Mouse (Mus musculus) MEL (cell line): ENCODE data around the gene Fcamr. TPM values are rescaled to one million over a fixed set of nuclear protein-coding genes. Genes with fewer than 3 reads are reported as not detected.

Experiments used
- DNase-seq: peaks from one replicate; pipeline ENCODE4 v3.0.0; 2011; ENCODE audit warnings: low read depth, low spot score
- H3K27ac ChIP-seq: 2 replicates; pipeline ENCODE4 v1.5.1; 2012; ENCODE audit warnings: low read depth, mild to moderate bottlenecking, control low read depth, low read length, moderate library complexity; ENCODE audit not compliant: control insufficient read depth
- H3K27me3 ChIP-seq, 2 experiments: fragments of 150-350 bp in 1 of 2; sonication (generic) in 1 of 2; 2 replicates each; pipeline ENCODE4 v1.6.1; 2012; ENCODE audit warnings: low read length in 2 of 2, mild to moderate bottlenecking in 2 of 2, improper control_type of control experiment in 1 of 2, moderate library complexity in 1 of 2; ENCODE audit not compliant: insufficient read depth in 2 of 2, control insufficient read depth in 1 of 2
- H3K36me3 ChIP-seq, 2 experiments: 2 replicates each; pipeline ENCODE4 v1.6.1; 2012 to 2014; ENCODE audit warnings: low read length in 2 of 2, improper control_type of control experiment in 1 of 2, inconsistent platforms in 1 of 2, mild to moderate bottlenecking in 1 of 2; ENCODE audit not compliant: insufficient read depth in 2 of 2, control insufficient read depth in 1 of 2
- H3K4me1 ChIP-seq, 2 experiments: fragments of 150-350 bp in 1 of 2; sonication (generic) in 1 of 2; 2 replicates each; pipeline ENCODE4 v1.6.1; 2012; ENCODE audit warnings: low read length in 2 of 2, improper control_type of control experiment in 1 of 2, mild to moderate bottlenecking in 1 of 2; ENCODE audit not compliant: insufficient read depth in 2 of 2, control insufficient read depth in 1 of 2
- H3K4me3 ChIP-seq, 2 experiments: fragments of 150-350 bp in 1 of 2; sonication (generic) in 1 of 2; 2 replicates each; pipeline ENCODE4 v1.5.1; 2012; ENCODE audit warnings: low read depth in 2 of 2, low read length in 2 of 2, mild to moderate bottlenecking in 2 of 2, moderate library complexity in 2 of 2, control low read depth in 1 of 2, improper control_type of control experiment in 1 of 2; ENCODE audit not compliant: control insufficient read depth in 1 of 2, insufficient read depth in 1 of 2
- H3K79me2 ChIP-seq: 2 replicates; pipeline ENCODE4 v1.6.1; 2012; ENCODE audit warnings: mild to moderate bottlenecking, low read length, moderate library complexity; ENCODE audit not compliant: control insufficient read depth, poor library complexity, insufficient read depth
- H3K9ac ChIP-seq: 2 replicates; pipeline ENCODE4 v1.6.1; 2012; ENCODE audit warnings: low read depth, mild to moderate bottlenecking, control low read depth, low read length, moderate library complexity; ENCODE audit not compliant: control insufficient read depth, poor library complexity, severe bottlenecking
- H3K9me3 ChIP-seq: fragments of 150-350 bp; sonication (generic); replicated peaks from 2 replicates; pipeline ENCODE4 v1.6.1; 2012; ENCODE audit warnings: mild to moderate bottlenecking, low read length, improper control_type of control experiment, moderate library complexity; ENCODE audit not compliant: insufficient read depth
- BHLHE40 ChIP-seq: IDR thresholded peaks from 2 replicates; pipeline ENCODE4 v1.6.1; 2012; ENCODE audit warnings: low read depth, mild to moderate bottlenecking, inconsistent platforms, low read length, improper control_type of control experiment, borderline replicate concordance
- CHD1 ChIP-seq: IDR thresholded peaks from 2 replicates; pipeline ENCODE4 v1.6.1; 2012; ENCODE audit warnings: low read depth, mild to moderate bottlenecking, inconsistent platforms, low read length, improper control_type of control experiment
- CHD2 ChIP-seq: IDR thresholded peaks from 2 replicates; pipeline ENCODE4 v1.6.1; 2011; ENCODE audit warnings: low read length, improper control_type of control experiment
- E2F4 ChIP-seq: IDR thresholded peaks from 2 replicates; pipeline ENCODE4 v1.6.1; 2011; ENCODE audit warnings: low read depth, low read length, improper control_type of control experiment, borderline replicate concordance
- ETS1 ChIP-seq: IDR thresholded peaks from 2 replicates; pipeline ENCODE4 v1.6.1; 2012; ENCODE audit warnings: low read depth, mild to moderate bottlenecking, inconsistent platforms, low read length, improper control_type of control experiment, moderate library complexity
- GABPA ChIP-seq: IDR thresholded peaks from 2 replicates; pipeline ENCODE4 v1.6.1; 2012; ENCODE audit warnings: low read depth, mild to moderate bottlenecking, inconsistent platforms, low read length, improper control_type of control experiment, moderate library complexity
- GATA1 ChIP-seq: IDR thresholded peaks from 2 replicates; pipeline ENCODE4 v1.6.1; 2011; ENCODE audit warnings: low read depth, low read length, improper control_type of control experiment
- KAT2A ChIP-seq: conservative IDR thresholded peaks from 2 replicates; pipeline ENCODE4 v1.6.1; 2012; ENCODE audit warnings: low read depth, low read length, improper control_type of control experiment, inconsistent platforms
- MAFK ChIP-seq: IDR thresholded peaks from 2 replicates; pipeline ENCODE4 v1.6.1; 2011; ENCODE audit warnings: low read depth, mild to moderate bottlenecking, low read length, improper control_type of control experiment, borderline replicate concordance
- MEF2A ChIP-seq: IDR thresholded peaks from 2 replicates; pipeline ENCODE4 v1.6.1; 2014; ENCODE audit warnings: low read depth, mild to moderate bottlenecking, inconsistent platforms, low read length, improper control_type of control experiment; ENCODE audit not compliant: poor library complexity, insufficient replicate concordance, severe bottlenecking; ENCODE audit errors: extremely low read depth
- MYB ChIP-seq: IDR thresholded peaks from 2 replicates; pipeline ENCODE4 v1.6.1; 2011; ENCODE audit warnings: mild to moderate bottlenecking, low read depth, low read length, improper control_type of control experiment
- MYC ChIP-seq: IDR thresholded peaks from 2 replicates; pipeline ENCODE4 v1.6.1; 2011; ENCODE audit warnings: low read depth, mild to moderate bottlenecking, low read length, improper control_type of control experiment, moderate library complexity
- POLR2A ChIP-seq, 2 experiments: IDR thresholded peaks; 2 replicates each; pipeline ENCODE4 v1.6.1; 2011 to 2012; ENCODE audit warnings: low read length in 2 of 2, mild to moderate bottlenecking in 2 of 2, control low read depth in 1 of 2, improper control_type of control experiment in 1 of 2, low read depth in 1 of 2, moderate library complexity in 1 of 2; ENCODE audit not compliant: control insufficient read depth in 1 of 2, insufficient read depth in 1 of 2, poor library complexity in 1 of 2
- POLR2AphosphoS5 ChIP-seq: IDR thresholded peaks from 2 replicates; pipeline ENCODE4 v1.6.1; 2012; ENCODE audit warnings: low read depth, borderline replicate concordance, mild to moderate bottlenecking, inconsistent platforms, low read length, moderate library complexity, mixed read lengths
- RAD21 ChIP-seq: IDR thresholded peaks from 2 replicates; pipeline ENCODE4 v1.6.1; 2011; ENCODE audit warnings: mild to moderate bottlenecking, low read depth, low read length, improper control_type of control experiment
- RCOR1 ChIP-seq: IDR thresholded peaks from 2 replicates; pipeline ENCODE4 v1.6.1; 2012; ENCODE audit warnings: low read depth, mild to moderate bottlenecking, inconsistent platforms, low read length, improper control_type of control experiment
- SIN3A ChIP-seq: IDR thresholded peaks from 2 replicates; pipeline ENCODE4 v1.6.1; 2012; ENCODE audit warnings: low read length, improper control_type of control experiment, inconsistent platforms
- SMC3 ChIP-seq: IDR thresholded peaks from 2 replicates; pipeline ENCODE4 v1.6.1; 2011; ENCODE audit warnings: low read depth, low read length, improper control_type of control experiment
- TAL1 ChIP-seq: IDR thresholded peaks from 2 replicates; pipeline ENCODE4 v1.6.1; 2012; ENCODE audit warnings: mild to moderate bottlenecking, inconsistent platforms, low read length, moderate library complexity, mixed read lengths
- UBTF ChIP-seq: IDR thresholded peaks from 2 replicates; pipeline ENCODE4 v1.6.1; 2012; ENCODE audit warnings: low read depth, mild to moderate bottlenecking, inconsistent platforms, low read length, improper control_type of control experiment, moderate library complexity, borderline replicate concordance; ENCODE audit not compliant: insufficient read depth
- USF1 ChIP-seq: IDR thresholded peaks from 2 replicates; pipeline ENCODE4 v1.6.1; 2014; ENCODE audit warnings: low read depth, mild to moderate bottlenecking, inconsistent platforms, low read length, improper control_type of control experiment, moderate library complexity
- USF2 ChIP-seq, 2 experiments: IDR thresholded peaks; 2 replicates each; pipeline ENCODE4 v1.6.1; 2011 to 2012; ENCODE audit warnings: improper control_type of control experiment in 2 of 2, low read length in 2 of 2, borderline replicate concordance in 1 of 2, inconsistent platforms in 1 of 2, low read depth in 1 of 2, mild to moderate bottlenecking in 1 of 2; ENCODE audit not compliant: insufficient read depth in 1 of 2
- ZC3H11A ChIP-seq: IDR thresholded peaks from 2 replicates; pipeline ENCODE4 v1.6.1; 2012; ENCODE audit warnings: low read depth, mild to moderate bottlenecking, inconsistent platforms, low read length, improper control_type of control experiment
- ZMIZ1 ChIP-seq: IDR thresholded peaks from 2 replicates; pipeline ENCODE4 v1.6.1; 2012; ENCODE audit warnings: low read depth, mild to moderate bottlenecking, inconsistent platforms, low read length, improper control_type of control experiment, moderate library complexity
- ZNF384 ChIP-seq: IDR thresholded peaks from 2 replicates; pipeline ENCODE4 v1.6.1; 2012; ENCODE audit warnings: low read depth, mild to moderate bottlenecking, inconsistent platforms, low read length, improper control_type of control experiment
- polyA plus RNA-seq, 2 experiments: library from polyadenylated mRNA; stranded (reverse) in 1 of 2; unstranded in 1 of 2; fragments of >175 nt in 1 of 2; fragments of >200 nt in 1 of 2; gene quantifications; 2 replicates each; pipeline versions ENCODE4 v1.2.1 to v1.2.4; 2012; ENCODE audit warnings: low replicate concordance in 2 of 2, low read depth in 1 of 2; ENCODE audit not compliant: insufficient read length in 2 of 2, insufficient read depth in 1 of 2, missing spikeins in 1 of 2
- total RNA-seq: library from RNA; depleted of rRNA; stranded (reverse); fragments of 300-350 nt; gene quantifications from 2 replicates; pipeline ENCODE4 v1.2.3, GENCODE M21; 2012

The Fcamr gene
- total and polyA plus RNA-seq, 3 experiments = not detected

- Histone ChIP-seq H3K27ac (no peak overlapping the region), H3K4me3 (no peak overlapping the region), H3K9me3 (no peaks in the 10 kb centered on the region), H3K27me3 (peaks cover 0 to 6% of the 10 kb centered on the region in 2 experiments), H3K36me3 (no peaks in the 10 kb centered on the region), H3K79me2 (no peaks in the 10 kb centered on the region), H3K4me1 (no peaks in the 10 kb centered on the region), H3K9ac (no peak overlapping the region)
- no peak for DNase-seq
- TF ChIP-seq BHLHE40 (no peak), ETS1 (no peak), ZNF384 (no peak), GATA1 (no peak), CHD1 (no peak), KAT2A (no peak), MYC (no peak), POLR2AphosphoS5 (no peak), TAL1 (no peak), GABPA (no peak), ZMIZ1 (no peak), CHD2 (no peak), USF1 (no peak), SMC3 (no peak), E2F4 (no peak), USF2 (IDR thresholded peaks at IDR 0.05; ENCODE audit: borderline replicate concordance in 1 of 2, insufficient read depth in 1 of 2, low read depth in 1 of 2, low read length in 2 of 2) (no peak), UBTF (no peak), MEF2A (no peak), RAD21 (no peak), ZC3H11A (no peak)
Measured at GRCm38 (mm10) chr1:130811316-130811715, 10.6 kb downstream of the Fcamr start.

DNA sequence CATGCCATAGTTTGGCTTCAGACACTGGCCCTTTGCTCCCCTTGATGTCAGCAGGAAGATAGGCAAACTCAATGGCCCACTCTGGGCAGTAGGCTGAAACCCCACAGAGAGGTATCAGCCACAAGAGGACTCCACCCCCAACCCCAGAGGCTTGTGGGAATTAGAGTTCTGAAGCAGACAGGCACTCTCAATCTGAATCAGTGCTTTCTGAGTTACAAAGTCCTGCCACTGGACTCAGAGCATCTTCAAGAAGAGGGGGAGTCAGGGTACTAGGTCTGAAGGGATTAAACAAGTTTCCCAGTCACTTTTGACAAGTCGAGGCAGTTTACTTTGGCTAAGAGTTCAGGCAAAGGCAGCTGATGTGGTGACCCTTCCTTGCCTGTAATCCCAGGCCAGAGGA lies 19.0 kb downstream of the Fcamr start:
- Histone ChIP-seq H3K4me1 (no peaks in the 10 kb centered on the region), H3K4me3 (no peak overlapping the region), H3K79me2 (no peaks in the 10 kb centered on the region), H3K36me3 (no peaks in the 10 kb centered on the region), H3K27ac (no peak overlapping the region), H3K9me3 (no peaks in the 10 kb centered on the region), H3K27me3 (no peaks in the 10 kb centered on the region), H3K9ac (no peak overlapping the region)
- no peak for DNase-seq
- TF ChIP-seq TAL1 = no peak
- no peak for TF ChIP-seq SMC3
- no peak for TF ChIP-seq RCOR1
- TF ChIP-seq POLR2A (IDR thresholded peaks at IDR 0.05; ENCODE audit: control insufficient read depth in 1 of 2, insufficient read depth in 1 of 2, low read depth in 1 of 2, low read length in 2 of 2, poor library complexity in 1 of 2) = no peak
- no peak for TF ChIP-seq ZC3H11A
- TF ChIP-seq MAFK = no peak
- no peak for TF ChIP-seq MYB
- TF ChIP-seq SIN3A = no peak
